22 mouse cellular contexts compared by ENCODE assay signal in genomic region chr10:43041794-43042193, GRCm38 (mm10).
"Had no signal": no experiment of that assay in that cellular context is flagged by ENCODE, and none has a peak within 500 bp of the region (broad histone marks: within the 10 kb centered on the region; RNA-seq: fewer than 3 reads in every experiment).

No protein-coding gene starts in this region.

- DNase-seq: kidney, postnatal 25 days; layer of hippocampus, adult 9-11 months; liver; lung, adult 18-20 months; midbrain, embryonic 14.5 days; right cerebral cortex, adult 18-20 months; right cerebral cortex, postnatal 14 days; right cerebral cortex, postnatal 4 days; thymus, adult 2 months; thymus, postnatal 14 days; thymus, postnatal 4 days had no signal

- H3K9ac ChIP-seq: limb, embryonic 13.5 days; liver, embryonic 12.5 days; liver, embryonic 15.5 days had no signal

- H3K4me2 ChIP-seq: limb, embryonic 13.5 days; liver, embryonic 12.5 days; liver, embryonic 15.5 days; midbrain, embryonic 11.5 days had no signal

- H3K27ac ChIP-seq: kidney, postnatal 0 days; layer of hippocampus, adult 2 months; limb, embryonic 13.5 days; liver, embryonic 12.5 days; liver, embryonic 15.5 days; macrophage; stomach, postnatal 0 days had no signal

- H3K36me3 ChIP-seq: limb, embryonic 10.5 days; liver, embryonic 12.5 days; liver, embryonic 15.5 days had no signal

- ATAC-seq: liver, embryonic 12.5 days; lung, postnatal 0 days had no signal

- H3K27me3 ChIP-seq: limb, embryonic 13.5 days; liver, embryonic 12.5 days; liver, embryonic 15.5 days had no signal

- H3K4me1 ChIP-seq: liver, embryonic 15.5 days had no signal

- H3K4me3 ChIP-seq: layer of hippocampus, adult 2 months; limb, embryonic 10.5 days; limb, embryonic 13.5 days; liver, embryonic 12.5 days; liver, embryonic 15.5 days; megakaryocyte, embryonic 14.5 days had no signal

- H3K9me3 ChIP-seq: limb, embryonic 10.5 days; limb, embryonic 13.5 days; liver, embryonic 12.5 days; liver, embryonic 15.5 days had no signal
